Mouse (Mus musculus) liver (tissue): ENCODE results near the gene Wdr92.

Experiments used
- DNase-seq: peaks from one replicate; pipeline ENCODE4 v3.0.0-alpha.2; 2020; ENCODE audit warnings: mixed read lengths

The Wdr92 gene

DNA sequence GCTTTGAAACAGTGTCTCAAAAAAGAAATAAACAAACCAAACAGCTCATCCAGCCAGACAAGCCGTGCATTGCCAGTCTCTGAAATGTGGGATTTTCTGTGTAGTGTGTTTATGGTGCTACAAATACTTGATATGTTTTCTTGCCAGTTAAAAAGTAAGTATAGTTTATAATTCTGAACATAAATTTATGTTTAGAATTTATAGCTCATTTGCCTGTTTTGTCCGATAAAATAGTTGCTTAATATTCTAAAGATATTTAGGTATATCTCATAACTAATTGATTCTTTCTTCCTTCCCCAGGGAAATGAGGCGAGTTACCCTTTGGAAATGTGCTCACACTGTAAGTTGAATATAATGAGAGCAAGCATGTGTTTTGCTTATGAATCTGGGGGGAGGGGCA lies at the start of gene Wdr92:
Wdr92 (plus strand) TSS at position 301 of the 400 bp plus-strand sequence.
- DNase-seq, result no peak

DNA sequence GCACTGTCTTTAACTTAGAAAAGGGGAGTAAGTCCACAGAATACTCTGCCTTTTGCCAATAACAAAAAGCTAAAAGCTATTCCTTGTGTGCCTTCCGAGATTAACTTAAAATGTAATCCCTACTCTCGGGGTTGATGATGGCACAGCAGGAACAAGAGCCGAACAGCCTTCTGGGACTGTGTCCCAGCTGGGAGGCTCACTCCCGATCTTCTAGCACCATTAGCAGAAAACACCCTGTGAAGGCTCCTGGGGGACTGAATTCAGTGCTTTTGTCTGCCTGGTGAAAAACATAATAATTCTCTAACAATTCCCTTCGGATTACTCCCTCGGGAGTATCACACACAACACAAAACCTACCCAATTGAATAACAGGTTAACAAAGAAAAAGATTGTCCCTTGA lies 46.3 kb upstream of the Wdr92 start:
- DNase-seq, result no peak

DNA sequence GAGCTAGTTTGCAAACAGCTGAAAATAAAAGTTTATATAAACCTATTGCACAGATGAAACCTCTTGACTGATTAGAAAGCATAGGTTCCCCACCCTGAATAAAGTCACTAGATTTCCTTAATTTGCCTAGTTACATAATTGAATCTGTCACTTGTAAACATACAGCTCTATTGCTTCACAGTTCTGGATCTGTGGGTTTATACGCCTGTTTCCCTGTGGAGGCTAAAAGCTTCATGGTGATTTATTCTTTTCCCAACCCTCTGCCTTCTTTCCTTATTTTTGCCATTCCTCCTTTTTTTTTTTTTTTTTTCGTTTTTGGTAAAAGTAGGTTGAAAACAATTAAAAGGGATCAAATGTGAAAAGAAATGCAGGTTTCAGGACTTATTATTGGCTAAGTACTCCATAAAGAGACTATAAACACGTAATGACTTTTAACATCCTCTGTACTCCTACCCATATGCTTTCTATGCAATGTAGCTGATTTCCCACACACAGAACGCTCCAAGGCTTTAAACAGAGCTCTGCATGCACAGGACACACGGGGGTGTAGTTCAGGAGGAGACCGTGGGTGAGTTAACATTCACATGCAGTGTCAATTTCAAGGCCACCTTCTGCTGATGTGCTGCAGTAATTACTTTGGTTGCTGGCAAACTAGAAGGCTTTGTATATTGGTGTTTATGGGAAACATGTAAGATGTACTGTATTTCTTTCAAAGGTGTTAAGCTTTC lies 43.4 kb upstream of the Wdr92 start:
- no peak for DNase-seq

DNA sequence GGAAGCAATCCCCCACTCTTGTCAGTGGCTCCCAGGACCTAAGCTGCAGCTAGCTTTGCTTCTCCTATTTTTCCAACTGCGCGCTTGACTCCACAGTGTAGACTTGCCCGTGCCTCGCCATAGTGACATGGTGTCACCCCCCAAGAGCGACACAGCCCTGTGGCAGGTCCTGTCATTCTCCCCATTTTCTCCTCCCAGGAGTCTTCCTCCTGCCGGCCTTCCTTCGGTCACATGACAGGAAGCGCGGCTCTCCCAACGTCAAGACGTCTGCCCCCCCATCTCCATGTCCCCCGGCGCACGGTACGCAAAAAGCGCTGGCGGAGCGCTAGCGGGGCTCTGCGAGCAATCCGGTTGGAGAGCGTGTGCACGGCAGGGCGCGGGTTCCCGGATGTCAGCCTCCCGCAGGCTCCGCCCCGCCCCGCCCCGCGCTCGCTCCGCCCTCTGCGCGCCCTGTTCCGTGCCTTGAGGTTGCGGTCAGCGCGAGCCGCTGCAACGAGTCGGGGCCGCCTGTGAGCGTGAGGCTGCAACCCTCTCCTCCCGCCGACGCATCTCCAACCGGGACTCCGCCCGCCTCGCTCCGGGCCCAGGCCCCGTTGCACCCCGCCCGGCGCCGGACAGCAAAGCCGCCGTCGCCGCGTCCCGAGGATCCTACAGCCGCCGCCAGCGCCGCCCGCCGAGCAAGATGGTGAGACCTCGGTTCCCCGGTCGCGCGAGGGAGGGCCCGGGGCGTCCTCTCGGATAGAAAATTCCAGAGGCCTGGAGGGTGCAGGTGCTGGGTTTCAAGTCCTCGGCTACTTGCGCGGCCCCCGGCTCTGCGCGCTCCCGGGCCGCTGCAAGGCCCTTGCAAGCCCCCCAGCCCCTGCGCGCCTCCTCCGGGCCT lies 22.8 kb upstream of the Wdr92 start, which contains the start of gene Ppp3r1:
Ppp3r1 (plus strand) TSS at position 406 of the 880 bp plus-strand sequence.
- DNase-seq, result peak; percentile 97

DNA sequence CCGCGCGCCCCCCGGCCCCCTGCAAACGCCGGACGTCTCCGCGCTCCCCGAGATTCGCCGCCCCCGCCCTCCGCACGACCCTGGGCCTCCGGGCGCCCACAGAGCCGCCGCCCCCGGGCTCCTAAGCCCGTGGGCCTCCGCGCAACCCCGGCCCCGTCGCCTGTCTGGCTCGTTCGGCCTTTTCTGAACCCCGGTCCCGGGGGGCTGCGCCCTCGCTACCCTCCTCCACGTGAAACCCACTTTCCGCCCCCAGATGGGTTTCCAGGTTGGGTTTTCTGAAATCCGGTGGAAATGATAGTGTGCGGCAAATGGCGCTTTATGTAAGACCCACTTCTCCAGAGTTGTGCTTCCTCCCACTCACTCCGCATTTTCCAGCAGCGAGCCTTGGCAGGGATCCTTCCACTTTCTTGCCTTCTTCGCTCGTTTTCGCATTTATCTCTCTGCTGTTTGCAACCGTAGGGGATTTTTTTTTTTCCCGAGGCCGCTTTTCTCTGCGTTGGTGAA lies 22.1 kb upstream of the Wdr92 start:
- DNase-seq, result peak; percentile 47

DNA sequence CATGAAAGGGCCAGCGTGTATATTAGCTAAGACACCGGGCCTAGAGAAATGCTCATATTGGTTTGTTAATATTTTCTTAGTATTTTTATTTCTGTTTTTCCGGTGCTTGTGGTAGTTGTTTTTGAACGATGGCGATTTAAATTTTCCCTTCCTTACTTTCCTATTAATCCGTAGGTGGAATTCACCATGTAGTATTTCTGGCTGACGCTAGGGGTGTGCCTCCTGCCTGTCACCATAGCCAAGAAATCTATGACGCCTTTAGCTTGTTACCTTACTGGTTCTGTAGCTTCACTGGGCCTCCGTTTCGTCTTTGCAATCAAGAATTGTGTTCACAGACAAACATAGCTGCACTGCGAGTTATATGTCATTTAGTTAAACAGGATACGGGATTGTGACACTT lies 21.7 kb upstream of the Wdr92 start:
- peak; percentile 66 for DNase-seq

DNA sequence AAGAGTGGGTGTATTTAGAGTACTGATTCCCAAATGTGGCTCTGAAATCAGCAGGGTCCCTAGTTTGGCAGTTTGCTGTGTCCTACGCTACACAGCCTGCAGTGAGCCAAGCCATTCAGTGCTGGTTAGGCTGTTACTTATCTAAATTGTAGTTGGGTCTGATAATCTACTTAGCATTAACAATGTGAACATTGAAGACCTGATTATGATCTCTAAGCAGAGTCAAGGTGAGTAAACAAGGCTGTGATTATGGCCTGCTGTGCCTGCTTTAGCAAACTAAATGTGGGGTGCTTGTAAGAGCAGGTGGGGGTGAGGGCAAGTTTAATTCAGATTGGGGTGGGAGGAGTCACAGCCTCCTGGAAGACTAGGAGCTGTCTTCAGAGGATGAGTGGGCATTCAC lies 18.0 kb upstream of the Wdr92 start:
- DNase-seq, result no peak

DNA sequence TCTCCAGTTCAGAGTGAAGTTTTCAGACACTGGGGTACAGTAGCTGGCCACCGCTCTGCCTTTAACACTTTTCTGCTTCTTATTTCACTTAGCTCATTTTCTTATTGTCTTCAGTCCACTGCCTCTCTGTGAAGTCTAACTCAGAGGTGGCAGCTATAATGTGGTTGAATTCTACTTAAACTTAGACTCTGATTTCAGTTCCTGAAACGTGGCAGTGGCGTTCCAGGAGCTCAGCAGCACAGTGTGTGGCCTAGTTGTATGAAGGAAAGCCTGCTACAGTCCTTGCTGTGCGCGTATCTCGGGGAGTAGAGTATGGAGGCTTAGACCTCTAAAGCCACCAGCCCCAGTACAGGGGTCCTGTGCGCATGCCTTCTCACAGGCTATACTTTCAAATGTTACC lies 15.3 kb upstream of the Wdr92 start:
- DNase-seq, result no peak

DNA sequence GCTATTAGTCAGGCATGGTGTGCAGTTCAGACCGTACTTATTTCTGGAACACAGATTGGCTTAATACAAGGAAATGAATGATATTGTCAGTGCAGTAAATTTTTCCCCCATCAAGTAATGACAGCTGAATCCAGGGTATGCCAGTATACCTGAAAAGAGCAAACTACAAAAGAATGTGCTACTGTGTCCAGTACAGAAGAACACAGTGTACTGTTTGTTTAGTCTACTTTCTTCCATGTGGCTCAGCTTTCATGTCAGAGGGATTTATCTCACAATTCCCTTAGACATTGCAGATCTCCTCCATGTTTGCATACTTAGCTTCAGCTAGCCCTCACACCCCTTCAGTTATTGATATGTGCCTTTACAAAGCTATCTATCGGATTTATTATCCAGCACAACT lies 12.6 kb upstream of the Wdr92 start:
- no peak for DNase-seq

DNA sequence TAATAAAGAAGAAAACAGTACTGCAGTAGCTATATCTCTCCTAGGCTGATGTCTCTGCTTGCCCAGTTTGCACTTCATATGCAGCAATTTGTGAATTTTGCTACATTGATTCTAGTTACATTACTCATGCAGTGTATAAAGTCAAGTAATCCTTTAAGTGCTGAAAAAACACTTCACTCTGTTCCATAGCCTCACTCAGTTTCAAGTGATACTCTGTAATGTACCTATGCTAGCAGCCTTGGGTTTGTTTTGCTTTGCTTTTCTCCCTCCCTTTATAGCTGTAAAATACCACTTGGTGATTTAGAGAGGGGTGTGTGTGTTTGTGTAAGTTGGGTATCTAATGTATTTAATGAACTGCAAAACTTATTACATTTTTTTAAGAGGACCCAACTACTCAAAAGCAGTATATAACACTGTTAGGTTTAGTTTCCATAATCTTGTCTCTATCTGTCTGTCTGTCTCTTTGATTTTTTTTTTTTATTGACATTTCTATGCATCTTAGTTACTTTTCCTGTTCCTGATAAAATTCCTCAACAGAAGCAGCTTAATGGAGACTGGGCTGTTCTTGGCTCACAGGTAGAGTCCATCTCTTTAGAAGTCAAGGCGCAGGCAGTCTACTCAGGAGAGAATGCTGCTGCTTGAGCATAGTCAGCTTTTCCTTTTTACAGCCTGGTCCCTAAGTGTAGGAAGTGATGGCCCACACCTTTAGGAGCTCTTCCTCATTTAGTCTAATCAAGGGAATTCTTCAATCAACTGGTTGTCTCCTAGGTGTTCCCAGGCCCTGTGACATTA lies 10.8 kb upstream of the Wdr92 start:
- DNase-seq, result no peak

DNA sequence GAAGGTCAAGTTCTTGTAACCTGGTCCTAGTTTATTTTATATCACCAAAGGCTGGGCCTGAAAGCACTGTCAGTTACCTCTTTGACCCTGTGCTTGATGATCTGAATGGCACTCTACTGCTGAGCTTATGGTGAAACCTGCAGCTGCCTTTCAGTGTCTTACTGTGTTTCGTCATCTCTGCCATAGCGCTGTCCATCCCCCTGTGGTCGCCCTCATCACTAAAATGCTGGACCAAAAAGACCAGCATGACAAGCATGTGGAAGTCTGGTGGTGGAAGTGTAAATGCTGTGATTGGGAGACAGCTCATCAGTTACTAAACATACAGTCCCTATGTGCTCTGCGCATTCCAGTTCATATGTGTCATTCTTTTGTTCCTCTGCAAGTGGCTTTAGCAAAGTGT lies 9.6 kb upstream of the Wdr92 start:
- no peak for DNase-seq

DNA sequence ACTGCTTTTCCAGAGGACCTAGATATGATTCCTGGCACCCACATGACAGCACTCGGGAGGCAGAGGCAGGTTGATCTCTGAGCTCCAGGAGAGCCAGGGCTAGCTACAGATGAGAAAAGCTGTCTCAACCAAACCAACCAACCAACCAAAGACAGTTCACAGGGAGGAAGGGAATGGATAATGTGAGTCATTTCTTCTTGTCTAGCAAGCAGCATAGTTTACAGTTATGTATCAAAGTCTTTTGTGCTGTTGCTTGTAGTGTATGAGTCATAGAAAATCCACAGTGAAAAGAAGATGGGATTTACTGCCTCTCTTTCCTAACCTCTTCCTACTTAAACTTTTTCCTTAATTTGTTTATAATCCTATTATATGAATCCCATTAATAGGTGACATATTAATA lies 5.3 kb upstream of the Wdr92 start:
- no peak for DNase-seq

DNA sequence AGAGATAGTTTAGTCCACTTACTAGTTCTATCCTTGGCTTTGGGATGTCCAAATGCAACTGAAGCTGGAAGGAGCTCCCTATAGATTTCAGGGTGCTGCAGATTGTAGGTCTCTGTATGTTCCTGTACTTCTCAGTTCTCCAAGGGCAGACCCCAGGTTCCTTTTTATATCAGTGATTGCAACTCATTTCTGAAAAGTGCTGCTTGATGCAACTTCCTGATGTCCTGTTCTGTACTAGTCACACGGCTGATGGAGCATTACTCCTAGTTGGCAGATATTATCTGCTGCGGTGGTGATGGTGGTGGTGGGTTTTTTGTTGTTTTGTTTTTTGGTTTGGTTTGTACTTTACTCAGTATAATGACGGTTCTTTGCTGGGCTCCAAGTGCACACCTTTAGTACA lies 1.2 kb upstream of the Wdr92 start:
- DNase-seq, result no peak

DNA sequence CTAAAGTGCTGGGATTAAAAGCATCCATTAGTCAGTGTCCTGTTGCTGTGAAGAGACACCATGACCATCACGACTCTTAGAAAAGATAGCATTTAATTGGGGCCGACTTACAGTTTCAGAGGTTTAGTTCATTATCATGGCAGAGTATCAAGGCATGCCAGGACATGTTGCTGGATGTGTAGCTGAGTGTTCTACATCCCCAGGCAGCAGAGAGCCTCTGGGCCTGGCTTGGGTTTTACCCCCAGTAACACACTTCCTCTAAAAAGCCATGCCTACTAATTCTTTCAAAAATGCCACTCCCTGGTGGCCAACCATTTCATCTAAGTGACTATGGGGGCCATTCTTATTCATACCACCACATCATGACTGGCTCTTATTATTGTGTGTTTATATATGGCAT lies 1.3 kb downstream of the Wdr92 start:
- no peak for DNase-seq

DNA sequence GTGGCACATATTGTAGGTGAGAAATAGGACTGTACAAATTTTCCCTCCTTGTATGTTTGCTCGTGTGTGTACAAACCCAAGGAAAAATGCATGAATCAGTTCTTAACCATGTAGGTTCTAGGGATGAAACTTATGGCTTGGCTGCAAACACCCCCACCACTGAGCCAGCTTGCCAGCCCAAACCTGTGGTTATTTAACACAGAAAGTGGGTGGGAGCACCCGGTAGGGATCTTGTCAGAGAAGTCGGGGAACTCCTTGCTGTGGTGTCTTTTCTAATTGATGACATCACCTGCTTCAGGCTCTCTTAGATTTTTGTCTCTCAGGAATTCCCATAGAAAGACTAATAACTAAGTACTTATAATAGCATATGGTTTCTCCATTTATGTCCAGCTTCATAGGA lies 5.7 kb downstream of the Wdr92 start:
- DNase-seq, result no peak

DNA sequence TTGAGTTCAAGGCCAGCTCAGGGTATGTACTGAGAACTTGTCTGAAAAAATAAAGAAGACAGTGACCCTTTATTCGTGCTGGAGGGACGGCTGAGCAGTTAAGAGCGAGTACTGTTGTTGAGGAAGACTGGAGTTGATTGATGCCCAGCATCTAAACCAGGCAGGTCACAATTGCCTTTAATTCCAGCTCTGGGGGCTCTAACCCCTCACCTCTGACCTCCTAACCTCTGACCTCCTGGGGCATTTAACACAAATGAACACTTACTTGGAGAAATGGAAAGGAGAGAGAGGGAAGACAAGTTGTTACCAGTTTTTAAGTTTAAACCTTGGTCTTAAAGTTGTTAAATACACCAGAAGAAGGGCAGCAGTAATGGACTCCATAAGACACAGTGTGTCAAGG lies 6.9 kb downstream of the Wdr92 start:
- no peak for DNase-seq

DNA sequence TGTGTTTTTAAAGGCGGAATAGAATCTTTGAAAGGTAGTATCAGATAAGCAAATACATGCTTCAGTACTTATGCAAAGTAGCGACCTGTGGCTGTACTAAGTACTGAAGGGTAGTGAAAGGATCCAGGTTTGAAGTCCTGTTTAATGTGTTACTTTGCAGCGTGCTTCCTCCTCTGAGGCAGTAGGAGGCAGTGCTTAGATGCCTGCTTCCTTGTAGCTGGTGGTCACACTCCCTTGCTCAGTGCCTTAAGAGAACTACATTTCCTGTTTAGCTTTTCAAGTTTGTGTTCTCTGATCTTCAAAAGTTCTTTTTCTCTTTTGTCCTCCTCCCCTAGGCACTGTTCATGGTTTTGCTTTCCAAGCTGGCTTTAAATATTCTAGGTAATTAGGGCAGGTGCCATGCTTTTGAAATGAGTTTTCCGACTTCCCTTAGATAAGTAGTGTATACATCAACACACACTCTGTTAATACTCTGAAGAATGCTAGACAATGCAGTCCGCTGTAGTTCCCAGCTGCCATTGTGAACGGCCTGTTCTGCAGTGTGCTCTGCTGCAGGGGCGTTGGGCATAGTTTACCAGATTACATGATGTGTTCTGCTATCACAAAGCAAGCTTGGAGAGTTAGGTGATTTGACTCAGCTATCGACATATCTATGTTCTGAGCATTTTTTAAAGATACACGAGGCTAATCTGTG lies 10.4 kb downstream of the Wdr92 start:
- DNase-seq, result no peak

DNA sequence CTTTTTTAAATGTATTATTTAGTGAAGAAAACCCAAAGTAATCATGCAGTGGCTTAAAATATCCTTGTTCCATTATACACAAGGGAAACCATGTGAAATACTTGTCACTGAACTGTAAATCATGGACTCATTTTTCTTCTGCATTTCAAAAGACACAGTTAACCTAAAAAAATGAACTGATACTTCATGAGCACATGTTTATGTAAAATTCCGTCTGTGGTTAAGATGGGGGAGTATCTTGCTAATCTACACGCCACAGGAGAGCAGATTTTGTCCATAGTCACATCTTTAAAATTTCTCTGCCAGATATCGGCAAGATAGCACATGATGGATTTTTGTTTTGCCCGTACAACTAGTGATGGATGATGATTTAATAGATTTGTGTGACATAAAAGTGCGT lies 17.3 kb downstream of the Wdr92 start:
- DNase-seq, result no peak

DNA sequence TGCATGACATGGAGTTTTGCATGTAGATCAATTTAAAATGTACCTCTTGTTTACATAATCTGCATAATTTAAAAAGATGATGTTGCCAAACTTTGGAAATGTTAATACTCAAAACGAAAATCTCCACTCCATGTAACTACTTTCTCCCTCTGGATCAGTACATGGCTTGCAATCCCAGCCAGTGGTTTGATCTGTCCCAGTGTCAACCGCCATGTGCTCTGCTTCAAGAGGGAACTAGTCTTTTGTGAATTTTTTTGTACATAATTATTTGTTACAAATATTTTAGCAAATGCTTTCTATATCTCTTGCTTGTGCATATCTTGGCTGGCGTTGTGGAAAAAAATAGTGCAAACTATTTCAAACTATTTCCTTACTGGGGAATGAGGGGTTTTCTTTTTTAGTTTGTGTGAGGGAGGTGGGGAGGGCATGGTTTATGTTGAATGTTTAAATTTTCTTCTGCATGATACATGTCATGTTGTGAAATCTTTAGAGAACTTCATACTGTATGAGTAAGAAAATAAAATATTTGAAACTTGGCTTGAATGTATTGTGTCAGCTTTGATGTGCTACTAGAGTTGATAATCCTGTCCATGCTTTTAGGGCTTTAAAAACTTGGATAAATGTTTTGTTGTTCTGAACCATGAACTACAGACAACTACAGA lies 18.1 kb downstream of the Wdr92 start:
- DNase-seq, result no peak

DNA sequence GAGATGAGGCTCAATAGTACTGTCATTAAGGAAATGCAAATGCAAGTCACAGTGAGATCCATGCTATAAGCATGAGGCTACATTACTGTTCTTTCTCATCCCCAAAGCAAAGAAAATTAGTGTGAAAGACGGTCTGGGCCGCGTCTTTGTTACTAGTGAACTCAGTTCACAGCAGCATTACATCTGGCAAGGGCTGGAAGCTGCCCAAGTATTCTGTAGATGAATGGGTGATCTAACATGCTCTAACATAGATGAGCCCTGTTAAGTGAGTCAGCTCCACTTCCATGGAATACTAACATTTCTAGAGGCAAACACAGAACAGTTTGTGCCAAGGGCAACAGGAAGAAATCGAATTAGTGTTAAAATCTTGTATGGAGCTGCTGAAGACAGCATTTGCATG lies 19.0 kb downstream of the Wdr92 start:
- no peak for DNase-seq

DNA sequence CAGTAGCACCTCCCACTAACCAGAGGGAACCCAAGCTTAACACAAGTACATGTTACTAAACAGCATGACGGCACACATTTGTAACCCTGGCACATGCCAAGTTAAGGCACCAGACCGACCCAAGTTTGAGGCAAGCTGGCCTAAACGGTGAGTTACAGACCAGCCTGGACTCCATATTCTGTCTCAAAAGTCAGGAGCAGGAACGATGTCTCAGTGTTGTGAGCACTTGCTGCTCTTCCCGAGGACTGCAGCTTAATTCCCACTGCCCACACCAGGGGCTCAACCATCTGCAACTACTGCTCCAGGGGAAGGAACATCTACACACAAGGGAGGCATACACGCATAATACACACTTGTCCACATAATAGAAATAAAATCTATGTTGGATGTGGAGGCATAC lies 20.6 kb downstream of the Wdr92 start:
- DNase-seq, result no peak
